Mouse (Mus musculus) c-Kit-positive CD71-negative TER-119-negative erythroid progenitor cells, embryonic 14.5 days (primary cell): ENCODE results near the gene Mov10.
"Not testable (repeated sequence)": the region's sequence is repeated elsewhere in the genome, so short reads cannot be mapped to it uniquely, and the experiment has no call there.

Experiments
- DNase-seq: peaks from one replicate; pipeline ENCODE4 v3.0.0-alpha.2; 2013; ENCODE audit warnings: low read depth

Mov10 gene

DNA sequence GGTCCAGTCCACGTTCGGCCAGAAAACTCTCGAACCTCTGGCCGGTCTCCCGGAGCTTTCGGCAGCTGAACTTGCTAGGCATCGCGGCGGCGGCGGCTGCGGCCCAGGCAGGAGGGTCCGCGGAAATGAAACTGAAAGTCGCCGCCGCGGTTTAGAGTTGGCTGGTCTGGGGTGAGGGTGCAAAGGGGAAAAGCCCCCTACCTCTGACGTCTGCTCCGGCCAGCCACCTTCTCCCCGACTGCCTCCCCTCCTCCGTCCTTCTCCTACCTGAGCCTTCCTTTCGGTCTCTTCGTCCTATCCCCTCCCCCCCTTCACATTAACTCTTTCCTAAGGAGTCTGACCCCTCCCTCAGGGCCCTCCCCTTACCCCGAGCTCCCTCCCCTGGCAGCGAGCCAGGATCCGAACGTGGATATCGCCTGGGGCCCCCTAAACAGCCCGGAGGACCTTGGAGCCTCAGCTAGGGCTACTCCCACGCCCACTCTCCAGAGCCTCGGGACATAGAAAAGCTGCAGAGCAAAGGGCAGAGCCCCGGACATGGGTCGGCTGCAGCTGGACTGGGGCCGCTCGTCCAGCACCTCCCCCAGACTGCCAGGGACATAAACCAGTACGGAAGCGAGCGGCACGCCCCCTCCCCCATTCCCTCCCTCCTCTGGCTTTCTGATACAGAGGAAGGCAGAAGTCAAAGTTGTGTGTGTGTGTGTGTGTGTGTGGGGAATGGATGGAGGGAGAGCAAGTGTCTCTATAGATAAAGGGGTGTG is at the start of gene Mov10:
Gene Mov10 (minus strand): TSS at position 573 of the 758 bp plus-strand sequence.
- peak; percentile 53 for DNase-seq

DNA sequence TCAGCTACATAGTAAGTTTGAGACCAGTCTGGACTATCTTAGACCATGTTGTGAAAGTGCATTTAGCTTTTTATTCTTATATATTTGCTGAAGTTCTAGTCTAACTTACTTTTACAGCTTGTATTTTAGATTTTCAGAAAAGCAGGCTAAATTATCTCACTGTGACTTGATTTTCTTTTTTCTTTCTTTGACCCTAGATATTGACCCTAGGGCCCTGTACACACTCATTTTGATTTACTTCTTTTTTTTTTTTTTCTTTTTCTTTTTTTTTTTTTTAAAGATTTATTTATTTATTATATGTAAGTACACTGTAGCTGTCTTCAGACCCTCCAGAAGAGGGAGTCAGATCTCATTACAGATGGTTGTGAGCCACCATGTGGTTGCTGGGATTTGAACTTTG is 48.3 kb upstream of the Mov10 start:
- DNase-seq, result not testable (repeated sequence)

GRCm38 (mm10) chr3:104865341-104865788 is 47.0 kb upstream of the Mov10 start:
- DNase-seq, result peak; percentile 24

DNA sequence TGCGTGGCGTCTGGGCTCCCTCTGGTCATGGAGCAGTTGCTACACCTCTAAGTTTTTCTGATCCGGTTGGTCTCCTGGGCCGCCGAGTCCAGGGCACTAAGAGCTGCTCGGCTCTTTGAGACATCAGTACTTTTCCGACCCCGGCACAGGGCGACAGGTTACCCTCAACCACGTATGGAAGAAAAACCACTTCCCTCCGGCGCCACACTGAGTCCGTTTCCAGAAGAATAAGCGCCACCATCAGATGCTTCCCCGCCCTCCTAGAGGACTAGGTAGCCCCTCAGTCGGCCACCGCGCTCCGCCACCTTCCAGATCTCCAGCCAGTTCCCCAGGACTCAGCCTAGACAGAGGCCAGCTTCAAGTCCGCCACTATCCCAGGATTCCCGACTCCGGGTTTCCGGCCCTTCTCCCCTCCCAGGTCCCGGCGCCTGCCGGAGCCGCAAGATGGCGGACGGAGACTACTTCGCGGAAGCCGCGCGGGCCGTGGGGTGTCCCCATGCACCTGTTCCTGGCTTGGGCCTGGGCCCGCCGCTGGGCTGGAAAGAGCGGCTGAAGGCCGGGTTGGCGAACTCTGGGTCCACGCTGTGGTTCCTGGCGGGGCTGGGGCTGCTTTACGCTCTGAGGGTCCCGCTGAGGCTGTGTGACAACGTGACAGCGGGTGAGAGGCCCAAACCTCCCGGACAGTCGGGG is 46.4 kb upstream of the Mov10 start:
- DNase-seq, result peak; percentile 56

DNA sequence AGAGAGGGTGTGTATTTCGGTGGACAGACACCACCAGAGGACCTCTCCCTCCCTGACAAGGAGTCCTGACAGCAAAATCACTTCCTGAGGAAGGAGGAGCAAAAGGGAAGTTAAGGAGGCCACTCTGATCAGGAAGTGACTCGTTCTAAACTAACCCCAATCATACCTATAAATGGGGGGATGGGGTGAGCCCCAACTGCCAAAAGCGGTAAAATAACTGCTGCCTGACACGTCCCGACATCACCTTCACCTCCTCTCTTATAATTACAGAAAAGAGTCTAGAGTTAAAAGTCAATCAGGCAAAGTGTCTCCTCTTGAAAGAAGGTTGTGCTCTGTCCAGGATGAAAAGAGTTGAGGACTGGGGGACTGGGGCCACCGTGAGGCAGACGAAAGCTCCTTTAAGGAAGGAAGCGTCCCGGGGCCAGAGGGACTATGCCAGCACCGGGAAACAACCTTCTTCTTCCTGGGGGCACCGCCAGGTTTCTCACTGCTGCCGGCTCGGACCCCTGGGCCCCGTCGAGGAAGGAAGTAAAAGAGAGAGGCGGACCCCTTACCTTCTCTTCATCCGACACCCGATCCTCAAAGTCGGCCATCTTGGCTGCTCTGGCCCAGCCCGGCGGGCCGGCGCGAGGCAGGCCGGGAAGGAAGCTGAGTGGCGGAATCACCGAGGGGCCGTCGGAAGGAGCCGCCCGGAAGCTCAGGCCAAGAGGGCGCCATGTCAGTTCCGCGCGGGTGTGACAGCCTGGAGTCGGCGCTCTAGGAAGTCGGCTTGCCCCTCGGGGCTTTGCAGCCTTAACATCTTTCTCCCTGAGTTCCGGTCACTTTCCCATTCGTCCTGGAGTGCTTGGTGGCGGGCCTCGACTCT is 45.7 kb upstream of the Mov10 start, which contains the start of the genes St7l and Capza1:
Gene St7l (plus strand): TSS at position 220 of the 865 bp plus-strand sequence.
Gene Capza1 (minus strand): TSS at position 720 of the 865 bp plus-strand sequence.
- peak; percentile 66 for DNase-seq

DNA sequence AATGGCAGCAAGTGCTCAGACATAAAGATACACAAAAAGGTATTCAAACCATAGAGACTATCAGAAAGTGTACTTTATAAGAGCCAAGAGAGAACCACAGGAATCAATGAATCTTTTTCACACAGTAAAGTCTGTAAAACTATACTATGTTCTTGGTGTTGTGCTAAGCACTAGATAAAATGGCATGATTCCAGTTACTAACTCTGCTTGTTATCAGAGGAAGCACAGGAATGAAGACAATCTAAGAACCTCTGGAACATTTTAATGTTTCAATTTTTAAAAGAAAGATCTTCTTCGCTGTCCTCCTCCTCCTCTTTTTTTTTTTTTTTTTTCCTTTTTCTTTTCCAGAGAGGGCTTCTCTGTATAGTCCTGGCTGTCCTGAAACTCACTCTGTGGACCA is 40.2 kb upstream of the Mov10 start:
- no peak for DNase-seq

GRCm38 (mm10) chr3:104856106-104856505 is 37.7 kb upstream of the Mov10 start:
- no peak for DNase-seq

GRCm38 (mm10) chr3:104854866-104855265 is 36.5 kb upstream of the Mov10 start:
- DNase-seq, result no peak

DNA sequence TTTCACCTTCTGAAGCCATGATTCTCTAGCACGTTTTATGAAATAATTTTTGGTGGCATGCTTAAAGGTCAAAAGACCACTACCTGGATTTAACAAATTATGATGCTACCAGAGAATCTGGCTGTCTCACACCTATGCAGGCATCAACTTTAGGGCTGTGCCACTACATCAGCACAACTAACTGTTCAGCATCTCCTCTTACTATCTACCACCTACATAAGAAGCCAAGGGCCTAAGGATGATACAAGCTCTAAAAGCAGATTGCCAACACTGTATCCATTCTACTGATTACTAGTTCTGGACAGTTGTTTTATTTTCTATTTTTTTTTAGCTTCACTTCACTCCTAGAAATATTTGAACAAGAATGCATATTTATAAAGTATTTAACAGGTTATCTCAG is 36.1 kb upstream of the Mov10 start:
- DNase-seq, result no peak

GRCm38 (mm10) chr3:104846601-104847000 is 28.2 kb upstream of the Mov10 start:
- DNase-seq, result no peak

DNA sequence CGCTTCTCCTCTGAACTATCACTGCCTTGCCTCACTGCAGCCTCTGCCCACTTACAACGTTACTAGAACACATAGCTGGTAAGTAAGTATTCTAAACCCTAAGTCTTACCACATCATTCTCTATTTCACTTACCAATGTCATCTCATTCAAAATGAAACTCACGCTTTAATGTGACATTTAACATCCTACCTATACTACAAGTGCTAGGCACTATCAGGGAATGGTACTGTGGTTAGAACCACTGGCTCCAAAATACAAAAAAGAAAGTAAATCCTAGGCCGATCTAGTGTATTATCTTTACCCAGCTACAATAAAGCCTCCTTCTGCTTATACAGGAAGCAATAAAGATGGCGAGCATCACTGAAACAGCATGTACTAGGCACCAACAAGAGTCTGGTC is 22.7 kb upstream of the Mov10 start:
- no peak for DNase-seq

DNA sequence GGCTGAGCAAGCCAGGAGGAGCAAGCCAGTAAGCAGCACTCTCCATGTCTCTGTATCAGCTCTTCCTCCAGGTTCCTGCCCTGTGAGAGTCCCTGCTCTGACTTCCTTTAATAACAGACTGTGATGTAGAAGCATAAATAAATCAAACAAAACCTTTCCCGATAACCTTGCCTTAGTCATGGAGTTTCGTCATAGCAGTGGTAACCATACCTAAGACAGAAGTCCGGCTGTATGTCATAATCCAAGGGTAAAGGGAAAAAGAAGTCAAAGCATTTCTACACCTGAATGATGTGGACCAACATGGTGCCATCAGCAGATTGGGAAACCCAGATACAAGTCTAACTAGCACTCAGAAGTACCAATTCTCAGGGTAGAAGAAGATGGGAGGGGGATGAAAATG is 17.4 kb upstream of the Mov10 start:
- no peak for DNase-seq

DNA sequence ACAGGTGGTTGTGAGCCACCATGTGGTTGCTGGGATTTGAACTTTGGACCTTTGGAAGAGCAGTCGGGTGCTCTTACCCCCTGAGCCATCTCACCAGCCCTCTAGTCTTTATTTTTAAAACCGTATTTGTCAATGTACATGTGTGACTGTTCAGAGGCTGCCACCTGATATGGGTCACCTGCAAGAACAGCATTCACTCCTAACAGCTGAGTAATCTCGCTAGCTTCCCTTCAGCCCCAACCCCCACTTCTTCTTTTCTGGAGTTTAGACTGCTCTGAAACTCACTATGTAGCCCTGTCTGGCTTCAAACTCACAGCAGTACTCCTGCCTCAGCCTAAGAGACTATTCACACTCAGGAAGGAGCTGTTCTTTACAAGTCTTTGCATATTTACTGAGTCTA is 4.0 kb upstream of the Mov10 start:
- no peak for DNase-seq

- no peak for DNase-seq
Measured at GRCm38 (mm10) chr3:104820426-104820825, 2.1 kb upstream of the Mov10 start.

GRCm38 (mm10) chr3:104818749-104819134 is 379 bp upstream of the Mov10 start:
- DNase-seq, result no peak

- no peak for DNase-seq
Measured at GRCm38 (mm10) chr3:104817481-104817990, 827 bp downstream of the Mov10 start.

GRCm38 (mm10) chr3:104816130-104816529 is 2.2 kb downstream of the Mov10 start:
- no peak for DNase-seq

DNA sequence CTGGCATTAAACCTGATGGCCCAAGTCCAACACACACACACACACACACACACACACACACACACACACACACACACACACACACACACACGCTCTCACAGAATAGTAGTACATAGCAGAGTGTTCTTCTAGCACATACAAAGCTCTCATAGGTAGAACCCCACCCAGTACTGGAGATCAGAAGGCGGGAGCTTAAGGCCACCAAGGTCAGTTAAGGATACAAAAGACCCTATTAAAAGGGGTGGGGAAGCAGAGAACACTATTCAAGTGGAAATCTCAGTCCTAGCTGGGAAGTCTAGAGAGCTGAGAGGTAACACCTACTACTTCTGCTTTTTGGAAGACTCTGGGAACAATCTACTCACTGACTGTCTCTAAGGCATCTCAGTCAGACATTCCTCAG is 3.0 kb downstream of the Mov10 start:
- no peak for DNase-seq

GRCm38 (mm10) chr3:104814746-104815145 is 3.6 kb downstream of the Mov10 start:
- no peak for DNase-seq

DNA sequence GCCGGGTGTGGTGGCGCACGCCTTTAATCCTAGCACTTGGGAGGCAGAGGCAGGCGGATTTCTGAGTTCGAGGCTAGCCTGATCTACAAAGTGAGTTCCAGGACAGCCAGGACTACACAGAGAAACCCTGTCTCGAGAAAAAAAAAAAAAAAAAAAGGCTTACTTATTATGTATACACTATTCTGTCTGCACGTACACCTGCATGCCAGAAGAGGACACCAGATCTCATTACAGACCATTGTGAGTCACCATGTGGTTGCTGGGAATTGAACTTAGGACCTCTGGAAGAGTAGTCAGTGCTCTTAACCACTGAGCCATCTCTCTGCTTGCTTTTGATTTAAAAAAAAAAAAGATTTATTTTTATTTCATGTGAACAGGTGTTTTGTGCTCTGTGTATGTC is 5.1 kb downstream of the Mov10 start:
- DNase-seq, result not testable (repeated sequence)

DNA sequence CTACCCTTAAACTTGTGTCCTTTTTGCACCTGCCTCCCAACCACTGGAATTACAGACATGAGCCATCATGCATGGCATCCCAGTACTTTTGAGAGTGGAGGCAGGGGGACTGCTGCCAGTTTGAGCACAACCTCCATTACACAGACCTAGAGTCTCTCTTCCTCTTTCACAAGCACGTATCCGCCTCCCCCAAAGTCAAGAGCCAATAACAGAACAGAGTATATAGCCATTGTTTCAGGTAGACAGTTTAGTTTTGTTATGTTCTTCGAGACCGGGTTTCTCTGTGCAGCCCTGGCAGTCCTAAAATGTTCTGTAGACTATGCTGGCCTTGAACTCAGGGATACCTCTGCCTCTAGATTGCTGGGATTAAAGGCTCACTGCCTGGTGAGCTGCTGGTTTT is 6.1 kb downstream of the Mov10 start:
- no peak for DNase-seq

DNA sequence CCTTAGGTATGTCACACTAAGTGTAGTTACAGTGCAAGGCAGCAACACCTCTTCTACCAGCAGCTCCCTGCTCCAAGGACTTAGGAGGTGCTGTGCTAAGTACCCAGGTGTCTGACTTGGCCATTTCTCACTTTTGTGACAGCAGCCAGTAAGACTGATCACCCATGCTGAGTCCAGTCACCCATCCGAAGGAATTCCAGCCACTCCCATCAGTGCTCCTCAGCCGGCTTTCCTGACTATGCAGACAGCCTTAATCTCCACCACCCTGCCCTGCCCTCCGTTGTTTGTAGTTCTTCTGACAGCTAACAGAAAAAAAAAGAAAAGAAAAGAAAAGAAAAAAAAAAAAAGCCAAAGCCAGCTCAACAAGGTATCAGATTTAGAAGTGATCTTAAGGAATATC is 6.6 kb downstream of the Mov10 start:
- DNase-seq, result no peak
